Mouse (Mus musculus) retina, adult 2 months (tissue): ENCODE measurements around the gene Samd9l.
"Not testable (repeated sequence)": the region's sequence is repeated elsewhere in the genome, so short reads cannot be mapped to it uniquely, and the experiment has no call there.

Source experiments
- DNase-seq: peaks from one replicate; pipeline ENCODE4 v3.0.0-alpha.2; 2012; ENCODE audit warnings: low read depth, low spot score

Gene Samd9l

GRCm38 (mm10) chr6:3343603-3344247 lies 55.6 kb downstream of the Samd9l start:
- DNase-seq = not testable (repeated sequence)

- DNase-seq = no peak
These were observed 57.9 kb downstream of the Samd9l start for GRCm38 (mm10) chr6:3341479-3341878.

GRCm38 (mm10) chr6:3340928-3341327 lies 58.4 kb downstream of the Samd9l start:
- not testable (repeated sequence) for DNase-seq

- DNase-seq = not testable (repeated sequence)
These were observed 60.2 kb downstream of the Samd9l start for GRCm38 (mm10) chr6:3339131-3339530.
